Mouse (Mus musculus) adrenal gland, postnatal 14 days (tissue): ENCODE data around the gene Lpp. TPM values are rescaled to one million over a fixed set of nuclear protein-coding genes. Genes with fewer than 3 reads are reported as not detected.

Source experiments
- DNase-seq: peaks from one replicate; pipeline ENCODE4 v3.0.0; 2021; ENCODE audit warnings: mixed read lengths
- total RNA-seq: library from RNA; stranded (reverse); gene quantifications from 2 replicates; pipeline ENCODE4 v1.2.3, GENCODE M21; 2021

Gene Lpp
- total RNA-seq, 1 experiment from 2014 or later: 61.6 TPM

- no peak for DNase-seq
Measured at GRCm38 (mm10) chr16:24807565-24807964, 414.3 kb downstream of the Lpp start.

GRCm38 (mm10) chr16:24809811-24810210 lies 416.5 kb downstream of the Lpp start:
- no peak for DNase-seq

GRCm38 (mm10) chr16:24816621-24817020 lies 423.3 kb downstream of the Lpp start:
- DNase-seq: no peak

- no peak for DNase-seq
Measured at GRCm38 (mm10) chr16:24817381-24817780, 424.1 kb downstream of the Lpp start.

- peak; percentile 32 for DNase-seq
Measured at GRCm38 (mm10) chr16:24819127-24819526, 425.8 kb downstream of the Lpp start.

- no peak for DNase-seq
Measured at GRCm38 (mm10) chr16:24822182-24822875, 429.0 kb downstream of the Lpp start.

- DNase-seq: no peak
Measured at GRCm38 (mm10) chr16:24822918-24823317, 429.6 kb downstream of the Lpp start.

GRCm38 (mm10) chr16:24826390-24826789 lies 433.1 kb downstream of the Lpp start:
- DNase-seq: no peak

GRCm38 (mm10) chr16:24828207-24828803 lies 435.0 kb downstream of the Lpp start:
- no peak for DNase-seq

GRCm38 (mm10) chr16:24829860-24830259 lies 436.6 kb downstream of the Lpp start:
- no peak for DNase-seq

GRCm38 (mm10) chr16:24830939-24831338 lies 437.6 kb downstream of the Lpp start:
- peak; percentile 9 for DNase-seq

- no peak for DNase-seq
Measured at GRCm38 (mm10) chr16:24833221-24833620, 439.9 kb downstream of the Lpp start.

- no peak for DNase-seq
Measured at GRCm38 (mm10) chr16:24834536-24834935, 441.2 kb downstream of the Lpp start.

GRCm38 (mm10) chr16:24836550-24836949 lies 443.2 kb downstream of the Lpp start:
- DNase-seq: no peak

- DNase-seq: no peak
Measured at GRCm38 (mm10) chr16:24839018-24839417, 445.7 kb downstream of the Lpp start.

GRCm38 (mm10) chr16:24840073-24840472 lies 446.8 kb downstream of the Lpp start:
- DNase-seq: no peak

- no peak for DNase-seq
Measured at GRCm38 (mm10) chr16:24846141-24846540, 452.8 kb downstream of the Lpp start.

GRCm38 (mm10) chr16:24859509-24860140 lies 466.3 kb downstream of the Lpp start:
- no peak for DNase-seq

- no peak for DNase-seq
Measured at GRCm38 (mm10) chr16:24860445-24860844, 467.1 kb downstream of the Lpp start.

GRCm38 (mm10) chr16:24861374-24861773 lies 468.1 kb downstream of the Lpp start:
- DNase-seq: no peak

GRCm38 (mm10) chr16:24874235-24874634 lies 480.9 kb downstream of the Lpp start:
- peak; percentile 64 for DNase-seq

GRCm38 (mm10) chr16:24875661-24876060 lies 482.4 kb downstream of the Lpp start:
- no peak for DNase-seq

- DNase-seq: no peak
Measured at GRCm38 (mm10) chr16:24878977-24879376, 485.7 kb downstream of the Lpp start.

- DNase-seq: no peak
Measured at GRCm38 (mm10) chr16:24880698-24881097, 487.4 kb downstream of the Lpp start.
